Mouse (Mus musculus): Measurements from ENCODE around the gene Cemip. TPM values are rescaled to one million over a fixed set of nuclear protein-coding genes. Genes with fewer than 3 reads are reported as not detected.

Cemip gene
- total and polyA plus RNA-seq, 3 experiments, result 0.12 to 0.14 TPM; not detected in 1

DNA sequence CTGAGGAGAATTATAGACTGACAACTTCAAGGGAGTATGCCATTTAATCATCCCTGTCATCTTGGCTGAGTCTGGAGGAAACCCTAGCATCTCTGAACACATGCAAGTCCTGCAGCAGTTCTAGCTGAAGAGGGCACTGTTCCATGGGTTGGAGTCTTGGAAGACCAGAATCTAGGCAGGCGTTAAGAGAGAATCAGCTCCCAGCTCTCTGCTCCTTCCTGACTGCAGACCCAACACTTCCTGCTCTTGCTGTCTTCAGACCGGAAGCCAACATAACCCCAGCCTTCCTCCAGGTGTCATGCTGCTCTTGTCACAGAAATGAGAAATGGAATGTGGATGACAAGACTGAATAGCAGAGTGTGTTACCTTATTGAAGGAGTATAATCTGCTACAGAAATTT lies 29.1 kb upstream of the Cemip start:
- Histone ChIP-seq H3K36me3 (ENCODE audit: control insufficient read depth, insufficient read depth, low read length) (peaks cover 2% of the 10 kb centered on the region), H3K79me2 (replicated peaks; ENCODE audit: control insufficient read depth, insufficient read depth, low read length) (no peaks in the 10 kb centered on the region; the same call in 1 of the 2 replicates), H3K27me3 (ENCODE audit: control insufficient read depth, insufficient read depth, low read length) (no peaks in the 10 kb centered on the region), H3K4me1 (ENCODE audit: control insufficient read depth, insufficient read depth, low read length) (peaks cover 16% of the 10 kb centered on the region), H3K9ac (ENCODE audit: low read depth, low read length) (no peak overlapping the region), H3K27ac (no peak overlapping the region), H3K4me3 (no peak overlapping the region)
- DNase-seq, result no peak
- WGBS, result 44% methylated on average over 2 of the region's 2 CpGs
- TF ChIP-seq EP300 (IDR thresholded peaks at IDR 0.05; ENCODE audit: insufficient read depth, low read depth, low read length), result no peak
- TF ChIP-seq CTCF (IDR thresholded peaks at IDR 0.05), result peak; percentile 36
- intact Hi-C loops (cut with DNase I), result loop anchor here (5.0 kb wide), 1 partner anchor 37 kb away; the partner anchor contains the start of gene Abhd17c

DNA sequence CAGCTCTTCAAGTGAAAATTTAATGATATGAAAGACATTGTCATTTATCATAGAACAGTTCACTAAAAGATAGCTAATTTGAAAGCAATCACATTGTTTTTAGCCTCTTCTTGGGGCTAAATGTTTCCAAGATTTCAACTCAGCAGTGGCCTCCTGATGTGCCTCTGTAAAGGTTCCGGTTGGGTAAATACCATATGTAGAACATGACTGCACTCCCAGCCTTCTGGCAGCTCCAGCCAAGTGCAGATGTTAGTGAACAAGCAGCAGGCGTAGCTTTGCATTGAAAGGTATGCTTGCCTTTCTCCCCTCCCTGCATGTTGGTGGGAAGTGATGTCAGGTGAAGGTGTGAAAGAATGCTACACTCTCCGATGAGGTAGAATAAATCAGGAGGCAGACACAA lies 28.5 kb upstream of the Cemip start:
- TF ChIP-seq POLR2A (IDR thresholded peaks at IDR 0.05; ENCODE audit: insufficient read depth, low read depth, low read length), result no peak
- no peak for TF ChIP-seq EP300 (IDR thresholded peaks at IDR 0.05; ENCODE audit: insufficient read depth, low read depth, low read length)
- no peak for TF ChIP-seq CTCF (IDR thresholded peaks at IDR 0.05)
- intact Hi-C loops (cut with DNase I), result loop anchor here (5.0 kb wide), 1 partner anchor 38 kb away; the partner anchor contains the start of gene Abhd17c
- DNase-seq, result no peak
- Histone ChIP-seq H3K27me3 (ENCODE audit: control insufficient read depth, insufficient read depth, low read length) (no peaks in the 10 kb centered on the region), H3K4me1 (ENCODE audit: control insufficient read depth, insufficient read depth, low read length) (peaks cover 15% of the 10 kb centered on the region), H3K36me3 (ENCODE audit: control insufficient read depth, insufficient read depth, low read length) (peaks cover 2% of the 10 kb centered on the region), H3K9ac (ENCODE audit: low read depth, low read length) (no peak overlapping the region), H3K79me2 (replicated peaks; ENCODE audit: control insufficient read depth, insufficient read depth, low read length) (no peaks in the 10 kb centered on the region), H3K27ac (no peak overlapping the region), H3K4me3 (no peak overlapping the region)
- 87% methylated on average over 3 of the region's 3 CpGs for WGBS

DNA sequence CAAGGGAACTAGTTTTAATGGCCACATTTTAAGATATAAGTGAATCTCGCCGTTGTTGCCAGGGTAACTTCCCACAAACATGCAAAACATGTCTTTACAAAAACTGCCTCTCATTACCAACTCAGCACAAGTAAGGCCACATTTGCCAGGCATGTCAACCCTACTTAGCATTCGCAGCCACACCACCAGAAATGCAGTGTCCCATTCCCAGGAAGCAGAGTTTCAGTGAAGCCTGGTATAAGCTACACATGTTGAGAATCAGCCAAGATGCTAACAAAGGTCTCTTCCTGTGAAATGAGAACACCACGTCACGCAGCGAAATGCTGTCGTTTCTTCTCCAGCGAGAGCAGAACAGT lies 26.7 kb upstream of the Cemip start:
- no peak overlapping the region for H3K9ac ChIP-seq (ENCODE audit: low read depth, low read length)
- no peak for DNase-seq
- H3K4me1 ChIP-seq (ENCODE audit: control insufficient read depth, insufficient read depth, low read length), result peaks cover 10% of the 10 kb centered on the region
- H3K4me3 ChIP-seq, result no peak overlapping the region
- 60% methylated on average over 8 of the region's 8 CpGs for WGBS
- intact Hi-C loops (cut with DNase I), result no loop called here
- H3K79me2 ChIP-seq (replicated peaks; ENCODE audit: control insufficient read depth, insufficient read depth, low read length), result 0 out of 2 replicates have a peak, but pooled peaks cover 1% of the 10 kb centered on the region
- H3K27ac ChIP-seq, result no peak overlapping the region
- peaks cover 2% of the 10 kb centered on the region for H3K36me3 ChIP-seq (ENCODE audit: control insufficient read depth, insufficient read depth, low read length)
- H3K27me3 ChIP-seq (ENCODE audit: control insufficient read depth, insufficient read depth, low read length), result no peaks in the 10 kb centered on the region
- no peak for TF ChIP-seq CTCF (IDR thresholded peaks at IDR 0.05)
- TF ChIP-seq EP300 (IDR thresholded peaks at IDR 0.05; ENCODE audit: insufficient read depth, low read depth, low read length), result no peak
- no peak for TF ChIP-seq POLR2A (IDR thresholded peaks at IDR 0.05; ENCODE audit: insufficient read depth, low read depth, low read length)

- Histone ChIP-seq H3K27me3 (ENCODE audit: control insufficient read depth, insufficient read depth, low read length) (no peaks in the 10 kb centered on the region), H3K27ac (no peak overlapping the region), H3K36me3 (ENCODE audit: control insufficient read depth, insufficient read depth, low read length) (peaks cover 2% of the 10 kb centered on the region), H3K4me3 (no peak overlapping the region), H3K79me2 (replicated peaks; ENCODE audit: control insufficient read depth, insufficient read depth, low read length) (0 out of 2 replicates have a peak, but pooled peaks cover 1% of the 10 kb centered on the region), H3K9ac (ENCODE audit: low read depth, low read length) (no peak overlapping the region), H3K4me1 (ENCODE audit: control insufficient read depth, insufficient read depth, low read length) (peaks cover 6% of the 10 kb centered on the region)
- WGBS, result 66% methylated on average over 6 of the region's 6 CpGs
- DNase-seq, result no peak
- intact Hi-C loops (cut with DNase I), result no loop called here
- TF ChIP-seq POLR2A (IDR thresholded peaks at IDR 0.05; ENCODE audit: insufficient read depth, low read depth, low read length) (no peak), EP300 (IDR thresholded peaks at IDR 0.05; ENCODE audit: insufficient read depth, low read depth, low read length) (no peak), CTCF (IDR thresholded peaks at IDR 0.05) (no peak)
Observed at GRCm38 (mm10) chr7:84112351-84113034, 26.2 kb upstream of the Cemip start.

DNA sequence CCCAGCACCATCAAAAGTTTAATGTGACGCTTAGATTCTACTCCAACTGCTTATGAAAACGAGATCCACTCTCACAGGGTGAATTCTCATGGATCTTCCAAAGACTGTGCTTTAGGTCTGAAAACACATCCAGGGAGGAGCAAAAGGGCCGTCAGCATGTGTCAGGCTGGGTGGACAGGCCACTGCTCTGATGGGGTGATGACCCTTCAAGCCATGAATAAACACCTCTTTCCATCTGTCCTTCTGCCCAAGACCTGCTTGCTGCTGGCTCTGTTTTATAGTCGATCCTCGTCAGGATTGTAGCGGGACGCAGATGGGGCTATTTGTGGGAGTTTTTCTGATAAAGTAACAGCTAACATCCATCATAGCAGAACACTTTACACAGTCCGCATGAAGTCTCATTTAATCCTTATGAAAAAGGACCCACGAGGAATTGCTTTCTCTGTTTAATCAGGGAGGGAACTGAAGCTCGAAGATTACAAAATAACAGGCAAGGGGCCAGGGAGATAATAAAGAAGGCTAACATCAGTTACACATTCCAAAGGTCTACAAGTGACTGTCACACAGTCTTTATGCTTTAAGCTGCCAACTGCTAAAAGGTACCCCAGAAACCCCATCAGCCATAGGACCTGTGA lies 25.5 kb upstream of the Cemip start:
- H3K4me1 ChIP-seq (ENCODE audit: control insufficient read depth, insufficient read depth, low read length), result peaks cover 4% of the 10 kb centered on the region; the same call in 1 of the 2 replicates
- H3K4me3 ChIP-seq, result no peak overlapping the region
- peaks cover 2% of the 10 kb centered on the region for H3K36me3 ChIP-seq (ENCODE audit: control insufficient read depth, insufficient read depth, low read length)
- DNase-seq, result no peak
- WGBS, result 59% methylated on average over 10 of the region's 10 CpGs
- intact Hi-C loops (cut with DNase I), result no loop called here
- TF ChIP-seq POLR2A (IDR thresholded peaks at IDR 0.05; ENCODE audit: insufficient read depth, low read depth, low read length) (no peak), EP300 (IDR thresholded peaks at IDR 0.05; ENCODE audit: insufficient read depth, low read depth, low read length) (no peak), CTCF (IDR thresholded peaks at IDR 0.05) (no peak)
- 0 out of 2 replicates have a peak, but pooled peaks cover 1% of the 10 kb centered on the region for H3K79me2 ChIP-seq (replicated peaks; ENCODE audit: control insufficient read depth, insufficient read depth, low read length)
- no peaks in the 10 kb centered on the region for H3K27me3 ChIP-seq (ENCODE audit: control insufficient read depth, insufficient read depth, low read length)
- no peak overlapping the region for H3K9ac ChIP-seq (ENCODE audit: low read depth, low read length)
- H3K27ac ChIP-seq, result no peak overlapping the region

DNA sequence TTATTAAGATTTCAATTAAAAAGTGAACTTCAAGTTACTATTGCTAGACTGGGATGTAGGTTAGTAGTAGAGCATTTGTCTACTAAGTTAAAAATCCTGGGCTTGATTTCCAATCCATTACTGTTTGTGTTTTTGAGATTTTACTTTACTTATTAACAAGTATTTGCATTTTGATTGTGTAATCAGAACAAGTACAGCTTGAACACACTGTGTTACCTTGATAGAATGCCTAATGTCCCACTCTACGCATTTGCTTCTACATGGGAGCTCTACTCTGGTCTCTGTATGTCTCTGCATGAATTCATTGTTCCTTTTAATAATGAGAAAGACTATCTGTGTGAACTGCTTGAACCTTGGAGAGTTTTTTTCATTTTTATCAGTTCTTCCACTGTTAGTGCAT lies 20.6 kb upstream of the Cemip start:
- H3K4me3 ChIP-seq, result no peak overlapping the region
- H3K9ac ChIP-seq (ENCODE audit: low read depth, low read length), result no peak overlapping the region
- no peak overlapping the region for H3K27ac ChIP-seq
- H3K79me2 ChIP-seq (replicated peaks; ENCODE audit: control insufficient read depth, insufficient read depth, low read length), result 0 out of 2 replicates have a peak, but pooled peaks cover 1% of the 10 kb centered on the region
- no peak for DNase-seq
- no peaks in the 10 kb centered on the region for H3K36me3 ChIP-seq (ENCODE audit: control insufficient read depth, insufficient read depth, low read length)
- intact Hi-C loops (cut with DNase I), result no loop called here
- H3K27me3 ChIP-seq (ENCODE audit: control insufficient read depth, insufficient read depth, low read length), result no peaks in the 10 kb centered on the region
- TF ChIP-seq CTCF (IDR thresholded peaks at IDR 0.05) (no peak), EP300 (IDR thresholded peaks at IDR 0.05; ENCODE audit: insufficient read depth, low read depth, low read length) (no peak), POLR2A (IDR thresholded peaks at IDR 0.05; ENCODE audit: insufficient read depth, low read depth, low read length) (no peak)
- H3K4me1 ChIP-seq (ENCODE audit: control insufficient read depth, insufficient read depth, low read length), result no peaks in the 10 kb centered on the region; the same call in 1 of the 2 replicates
- WGBS, result 98% methylated on average over 1 of the region's 1 CpGs
